Mouse (Mus musculus) stomach, postnatal 0 days (tissue): ENCODE data around the gene Arap1. TPM values are rescaled to one million over a fixed set of nuclear protein-coding genes. Genes with fewer than 3 reads are reported as not detected.
A peak's percentile ranks its signal among the peaks of the same experiment; 100 is the strongest.

Source experiments
- ATAC-seq: fragments of 200-750 bp; cut with Nextera tagmentation; 2 replicates; pipeline ENCODE4 v1.8.0; 2017; ENCODE audit not compliant: low FRiP score, low TSS enrichment
- DNase-seq: peaks from one replicate; pipeline ENCODE4 v3.0.0-alpha.2; 2016; ENCODE audit warnings: low spot score
- H3K27ac ChIP-seq: fragments of 300-500 bp; sonication (generic); replicated peaks from 2 replicates; pipeline ENCODE4 v1.5.1; 2014; ENCODE audit warnings: mild to moderate bottlenecking, control low read depth
- H3K27me3 ChIP-seq: fragments of 300-500 bp; sonication (generic); 2 replicates; pipeline ENCODE4 v1.6.1; 2014; ENCODE audit warnings: low read length; ENCODE audit not compliant: control insufficient read depth, insufficient read depth
- H3K36me3 ChIP-seq: fragments of 300-500 bp; sonication (generic); 2 replicates; pipeline ENCODE4 v1.6.1; 2014; ENCODE audit warnings: low read length, mixed read lengths; ENCODE audit not compliant: control insufficient read depth, insufficient read depth
- H3K4me1 ChIP-seq: fragments of 300-500 bp; sonication (generic); replicated peaks from 2 replicates; pipeline ENCODE4 v1.6.1; 2014; ENCODE audit warnings: antibody characterized with exemption; ENCODE audit not compliant: control insufficient read depth, insufficient read depth
- H3K4me2 ChIP-seq: fragments of 300-500 bp; sonication (generic); replicated peaks from 2 replicates; pipeline ENCODE4 v1.6.1; 2014; ENCODE audit warnings: low read depth, mild to moderate bottlenecking, control low read depth, moderate library complexity
- H3K4me3 ChIP-seq: fragments of 300-500 bp; sonication (generic); 2 replicates; pipeline ENCODE4 v1.5.1; 2014; ENCODE audit warnings: low read depth, low read length, control low read depth
- H3K9ac ChIP-seq: fragments of 300-500 bp; sonication (generic); 2 replicates; pipeline ENCODE4 v1.6.1; 2014; ENCODE audit warnings: mild to moderate bottlenecking, low read length, control low read depth, mixed read lengths
- H3K9me3 ChIP-seq: fragments of 300-500 bp; sonication (generic); 2 replicates; pipeline ENCODE4 v1.6.1; 2016; ENCODE audit warnings: low read length; ENCODE audit not compliant: control insufficient read depth
- CTCF ChIP-seq: IDR thresholded peaks from 2 replicates; pipeline ENCODE4 v1.5.1; 2016; ENCODE audit warnings: antibody characterized with exemption, low read depth, mild to moderate bottlenecking, moderate library complexity
- EP300 ChIP-seq: optimal IDR thresholded peaks from 2 replicates; pipeline ENCODE3; 2016; ENCODE audit warnings: antibody characterized with exemption
- WGBS: fragments of 180-500 bp; shearing (Covaris S2); extraction: QIAGEN DNeasy Blood & Tissue Kit; methylation state at CpG from one replicate; pipeline ENCODE4 v1.1.7; 2014; 5-methylcytosine and 5-hydroxymethylcytosine counted together
- polyA plus RNA-seq: library from polyadenylated mRNA; unstranded; fragments of >200 nt; fragmentation: Nextera tagmentation; extraction: Ambion mirVana; gene quantifications from 2 replicates; pipeline ENCODE4 v1.2.1, GENCODE M21; 2015

Gene Arap1
- polyA plus RNA-seq, 1 experiment from 2014 or later = 37.2 TPM

DNA sequence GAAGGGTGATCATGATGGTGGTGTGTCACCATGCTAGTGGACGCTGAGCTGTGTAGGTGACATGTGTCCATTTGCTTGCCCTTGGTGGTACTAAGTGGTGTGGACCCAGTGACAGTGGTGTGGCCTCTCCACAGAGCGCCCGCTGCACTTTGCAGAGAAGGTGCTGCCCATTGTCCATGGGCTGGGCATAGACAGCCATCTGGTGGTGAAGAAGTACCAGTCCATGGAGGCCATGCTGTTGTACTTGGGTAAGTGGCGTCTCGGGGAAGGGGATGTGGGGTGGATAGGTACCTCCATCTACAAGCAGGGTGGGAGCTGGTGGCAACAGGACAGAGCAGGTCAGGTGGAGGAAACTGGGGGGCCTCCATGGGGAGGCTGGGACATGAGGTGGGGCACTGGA lies 56.0 kb downstream of the Arap1 start:
- no peak overlapping the region for H3K9ac ChIP-seq
- H3K36me3 ChIP-seq = peaks cover 48% of the 10 kb centered on the region
- WGBS = 94% methylated on average over 5 of the region's 5 CpGs
- no peaks in the 10 kb centered on the region for H3K9me3 ChIP-seq
- H3K4me3 ChIP-seq = no peak overlapping the region
- TF ChIP-seq EP300 (no peak), CTCF (peak; percentile 55)
- ATAC-seq (no peak), DNase-seq (no peak)
- H3K4me1 ChIP-seq = no peaks in the 10 kb centered on the region
- H3K4me2 ChIP-seq = no peak overlapping the region
- H3K27ac ChIP-seq = no peak overlapping the region
- no peaks in the 10 kb centered on the region for H3K27me3 ChIP-seq

- H3K36me3 ChIP-seq = peaks cover 13% of the 10 kb centered on the region
- ATAC-seq = peak; percentile 15; the same call in 1 of the 2 replicates
- no peak within 1 kb of the TSS for H3K4me3 ChIP-seq
- no peaks in the 10 kb centered on the region for H3K4me1 ChIP-seq
- H3K4me2 ChIP-seq = no peak within 1 kb of the TSS
- no peak within 1 kb of the TSS; the same call in 1 of the 2 replicates for H3K27ac ChIP-seq
- no peaks in the 10 kb centered on the region for H3K9me3 ChIP-seq
- TF ChIP-seq CTCF (no peak), EP300 (no peak)
- DNase-seq = no peak
- 53% methylated on average over 11 of the region's 11 CpGs for WGBS
- H3K27me3 ChIP-seq = no peaks in the 10 kb centered on the region
- no peak within 1 kb of the TSS for H3K9ac ChIP-seq
Measured at GRCm38 (mm10) chr7:101410267-101410936, 62.5 kb downstream of the Arap1 start, which contains the start of gene Gm45837. Gm45837 (plus strand) TSS chr7:101410886.

- H3K4me1 ChIP-seq = no peaks in the 10 kb centered on the region
- peaks cover 5% of the 10 kb centered on the region for H3K36me3 ChIP-seq
- peak; percentile 85 for DNase-seq
- no peak overlapping the region for H3K27ac ChIP-seq
- H3K9ac ChIP-seq = no peak overlapping the region
- H3K4me3 ChIP-seq = no peak overlapping the region
- TF ChIP-seq CTCF = peak; percentile 100
- no peak for TF ChIP-seq EP300
- no peaks in the 10 kb centered on the region for H3K27me3 ChIP-seq
- ATAC-seq = peak; percentile 52
- H3K9me3 ChIP-seq = no peaks in the 10 kb centered on the region
- no peak overlapping the region for H3K4me2 ChIP-seq
Measured at GRCm38 (mm10) chr7:101412796-101413195, 64.9 kb downstream of the Arap1 start.

- H3K4me3 ChIP-seq = no peak overlapping the region
- H3K27me3 ChIP-seq = no peaks in the 10 kb centered on the region
- WGBS = 39% methylated on average over 4 of the region's 4 CpGs
- no peaks in the 10 kb centered on the region for H3K4me1 ChIP-seq
- no peak overlapping the region for H3K4me2 ChIP-seq
- H3K9me3 ChIP-seq = no peaks in the 10 kb centered on the region
- no peak overlapping the region for H3K9ac ChIP-seq
- H3K27ac ChIP-seq = no peak overlapping the region
- H3K36me3 ChIP-seq = peaks cover 4% of the 10 kb centered on the region; the same call in 1 of the 2 replicates
- TF ChIP-seq CTCF (no peak), EP300 (no peak)
- DNase-seq = no peak
- ATAC-seq = no peak
Measured at GRCm38 (mm10) chr7:101414209-101414608, 66.3 kb downstream of the Arap1 start.

GRCm38 (mm10) chr7:101414661-101415511 lies 67.0 kb downstream of the Arap1 start:
- H3K36me3 ChIP-seq = peaks cover 3% of the 10 kb centered on the region; the same call in 1 of the 2 replicates
- DNase-seq (peak; percentile 57), ATAC-seq (peak; percentile 31; the same call in 1 of the 2 replicates)
- no peak overlapping the region for H3K4me3 ChIP-seq
- TF ChIP-seq CTCF (no peak), EP300 (no peak)
- WGBS = 36% methylated on average over 6 of the region's 7 CpGs
- no peaks in the 10 kb centered on the region for H3K4me1 ChIP-seq
- no peak overlapping the region for H3K27ac ChIP-seq
- no peaks in the 10 kb centered on the region for H3K27me3 ChIP-seq
- H3K9me3 ChIP-seq = no peaks in the 10 kb centered on the region
- H3K9ac ChIP-seq = no peak overlapping the region
- no peak overlapping the region for H3K4me2 ChIP-seq
